9 mouse cellular contexts compared by ENCODE assay signal in the genomic region with DNA sequence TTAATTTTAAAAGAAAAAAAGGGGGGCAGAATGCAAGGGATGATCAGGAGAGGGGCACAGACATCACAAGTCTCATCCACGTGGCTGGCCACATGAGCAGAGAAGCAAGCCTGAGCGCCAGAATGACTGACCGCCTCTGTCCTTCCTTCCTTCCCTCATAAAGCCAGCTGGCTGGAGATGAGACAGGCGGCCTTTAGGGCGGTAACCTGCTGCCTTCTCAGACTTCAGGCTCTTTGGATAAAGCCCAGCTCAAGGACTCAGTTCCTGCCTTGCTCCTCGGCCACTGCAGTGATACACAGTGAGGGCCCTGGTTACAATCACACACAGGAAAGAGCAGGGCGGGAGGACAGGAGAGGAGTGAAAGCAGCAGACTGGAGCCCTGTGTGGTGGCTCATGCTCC. TPM values are rescaled to one million over a fixed set of nuclear protein-coding genes. Genes with fewer than 3 reads are reported as not detected.
A peak's percentile ranks its signal among the peaks of the same experiment; 100 is the strongest.
DNase-seq lines count a peak whose midpoint lies in the region; ATAC-seq and TF ChIP-seq lines count a peak whose summit lies in the region.
"Had no signal": no experiment of that assay in that cellular context is flagged by ENCODE, and none has a peak within 500 bp of the region (broad histone marks: within the 10 kb centered on the region; RNA-seq: fewer than 3 reads in every experiment).

No protein-coding gene starts in this region.

- H3K4me3 ChIP-seq in lung, postnatal 0 days (ENCODE audit: low read depth, low read length) = no peak overlapping the region

- H3K9me3 ChIP-seq in lung, postnatal 0 days (ENCODE audit: low read length) = no peaks in the 10 kb centered on the region

- DNase-seq in adrenal gland, adult 8-10 months = peak; percentile 92
- peak; percentile 73 to 84 for DNase-seq in gastrocnemius, adult 8-10 months (ENCODE audit: low spot score in 2 of 2)
- peak; percentile 81 for DNase-seq in heart, postnatal 25 days (ENCODE audit: low spot score)
- DNase-seq in lung, postnatal 0 days (ENCODE audit: low spot score) = peak; percentile 46
- no peak for DNase-seq in neural tube, embryonic 10.5 days (ENCODE audit: extremely low spot score, low spot score)
- no peak for DNase-seq in retina, embryonic 14.5 days (ENCODE audit: low spot score)
- DNase-seq in left cerebral cortex, postnatal 14 days (ENCODE audit: low spot score in 2 of 2) = no peak
- DNase-seq: cerebellum, postnatal 36 days had no signal

- TF ChIP-seq EP300 in lung, postnatal 0 days (IDR thresholded peaks at IDR 0.05) = peak; percentile 51; the same call in 1 of the 2 replicates

- no peaks in the 10 kb centered on the region for H3K36me3 ChIP-seq in lung, postnatal 0 days (ENCODE audit: insufficient read depth, low read length)

- WGBS in lung, postnatal 0 days = 43% methylated on average over 7 of the region's 7 CpGs

- no peak for TF ChIP-seq CTCF in lung, postnatal 0 days (IDR thresholded peaks at IDR 0.05)

- H3K27me3 ChIP-seq in lung, postnatal 0 days (replicated peaks; ENCODE audit: insufficient read depth, low read length) = no peaks in the 10 kb centered on the region

- intact Hi-C loops in heart, postnatal 25 days (cut with DNase I) = loop anchor here (2.0 kb wide), 1 partner anchor 17 kb away; no protein-coding TSS in a partner anchor
- intact Hi-C loops in left cerebral cortex, postnatal 14 days (cut with DNase I) = no loop called here

- no peak overlapping the region for H3K9ac ChIP-seq in lung, postnatal 0 days (replicated peaks; ENCODE audit: low read depth)

- no peak overlapping the region for H3K27ac ChIP-seq in lung, postnatal 0 days (ENCODE audit: low read length)

- peak; percentile 39 for ATAC-seq in lung, postnatal 0 days
- no peak for ATAC-seq in cerebellum, adult (ENCODE audit: insufficient number of reproducible peaks, low FRiP score, low TSS enrichment)

- no peak overlapping the region for H3K4me2 ChIP-seq in lung, postnatal 0 days (replicated peaks; ENCODE audit: low read depth, low read length)

- H3K4me1 ChIP-seq in lung, postnatal 0 days (ENCODE audit: insufficient read depth, low read depth, low read length) = peaks cover 8% of the 10 kb centered on the region; the same call in 1 of the 2 replicates

RNA-seq across cellular contexts. Expression of gene Ptgis, which starts 13.8 kb away (rescaled TPM):
- 10 to 100 TPM; 26.8 to 54.4 (median 40.8) TPM for total RNA-seq in adrenal gland, adult 8-10 months (2022)
- total RNA-seq in gastrocnemius, adult 8-10 months (2022) = 1 to 10 TPM; 1.1 to 3.3 (median 1.9) TPM
- total RNA-seq in heart, postnatal 25 days (2021) = 10 to 100 TPM; 18.8 to 24.6 TPM
- polyA plus RNA-seq in lung, postnatal 0 days (2015; fragmentation: Nextera tagmentation; extraction: Ambion mirVana) = 32.7 and 37.9 TPM in 2 replicates
- 1 to 10 TPM; 2.7 to 3.2 TPM for total RNA-seq in left cerebral cortex, postnatal 14 days (2021)

Comparison
In these comparisons a context has a peak if more than half of its experiments do, and no peak if none do; other contexts are left out.
1. DNase-seq: peak in adrenal gland, adult 8-10 months (single experiment), gastrocnemius, adult 8-10 months (2 of 2), heart, postnatal 25 days (single experiment) and lung, postnatal 0 days (single experiment); none in neural tube, embryonic 10.5 days (single experiment), retina, embryonic 14.5 days (single experiment) and left cerebral cortex, postnatal 14 days (0 of 2).
2. RNA of gene Ptgis, which starts 13.8 kb away (total RNA-seq): 26.8 to 54.4 TPM in adrenal gland, adult 8-10 months and 18.8 to 24.6 TPM in heart, postnatal 25 days; 2.7 to 3.2 TPM in left cerebral cortex, postnatal 14 days and 1.1 to 3.3 TPM in gastrocnemius, adult 8-10 months; every median in the first group is over 4 times any median in the second.